Mouse (Mus musculus) heart, adult 2 months (tissue): Measurements from ENCODE around the gene Fam50b. TPM values are rescaled to one million over a fixed set of nuclear protein-coding genes. Genes with fewer than 3 reads are reported as not detected.

Experiments
- DNase-seq, 2 experiments: peaks; one replicate each; pipeline ENCODE4 v3.0.0; 2021
- H3K27ac ChIP-seq: fragments of 200-600 bp; 2 replicates; pipeline ENCODE4 v1.8.1; 2022
- H3K27me3 ChIP-seq: fragments of 200-500 bp; 2 replicates; pipeline ENCODE4 v1.6.1; 2012; ENCODE audit warnings: mild to moderate bottlenecking, low read length, inconsistent platforms, mixed read lengths; ENCODE audit not compliant: control insufficient read depth, insufficient read depth
- H3K36me3 ChIP-seq: fragments of 200-500 bp; 2 replicates; pipeline ENCODE4 v1.6.1; 2012; ENCODE audit warnings: low read length, inconsistent platforms; ENCODE audit not compliant: control insufficient read depth, insufficient read depth
- H3K4me1 ChIP-seq: fragments of 200-500 bp; 2 replicates; pipeline ENCODE4 v1.6.1; 2011; ENCODE audit warnings: low read length; ENCODE audit not compliant: control insufficient read depth, insufficient read depth
- H3K4me3 ChIP-seq: fragments of 200-600 bp; 2 replicates; pipeline ENCODE4 v1.8.1; 2022
- H3K79me2 ChIP-seq: fragments of 200-500 bp; replicated peaks from 2 replicates; pipeline ENCODE4 v1.6.1; 2012; ENCODE audit warnings: mild to moderate bottlenecking, inconsistent platforms, low read length, moderate library complexity, mixed read lengths; ENCODE audit not compliant: control insufficient read depth, insufficient read depth
- H3K9ac ChIP-seq: fragments of 200-500 bp; 2 replicates; pipeline ENCODE4 v1.6.1; 2012; ENCODE audit warnings: low read depth, mild to moderate bottlenecking, control low read depth, inconsistent platforms, low read length, mixed read lengths
- CTCF ChIP-seq: fragments of 200-600 bp; IDR thresholded peaks from 2 replicates; pipeline ENCODE4 v1.8.1; 2022; ENCODE audit warnings: antibody characterized with exemption, mild to moderate bottlenecking, moderate library complexity
- EP300 ChIP-seq: fragments of 200-500 bp; IDR thresholded peaks from 2 replicates; pipeline ENCODE4 v1.6.1; 2011; ENCODE audit warnings: low read depth, low read length, control low read depth; ENCODE audit not compliant: insufficient read depth
- POLR2A ChIP-seq: fragments of 200-500 bp; IDR thresholded peaks from 2 replicates; pipeline ENCODE4 v1.6.1; 2011; ENCODE audit warnings: mild to moderate bottlenecking, low read depth, low read length, control low read depth; ENCODE audit not compliant: insufficient read depth
- WGBS: fragments of 180-500 bp; shearing (Covaris S2); methylation state at CpG from one replicate; pipeline ENCODE4 v1.1.7; 2018; 5-methylcytosine and 5-hydroxymethylcytosine counted together
- intact Hi-C: fragments of 180-260 bp; cut with DNase I; formaldehyde crosslinking; loops from one replicate; pipeline ENCODE4 v1.15.1; 2025
- long read RNA-seq: library from polyadenylated mRNA; stranded (forward); transcript quantifications from one replicate; pipeline ENCODE4 v2.0.0, GENCODE M21; 2021
- polyA plus RNA-seq: library from polyadenylated mRNA; depleted of rRNA; stranded (reverse); fragments of >200 nt; gene quantifications from 2 replicates; pipeline ENCODE4 v1.2.3, GENCODE M21; 2012; rRNA removed
- total RNA-seq, 2 experiments: library from RNA; stranded (reverse); gene quantifications; 2 replicates each; pipeline ENCODE4 v1.2.3; 2021

Gene Fam50b
- not detected for total RNA-seq
- 0.18 TPM in 1 of 2 replicates, not detected in the other for polyA plus RNA-seq
- long read RNA-seq, result 0 reads

DNA sequence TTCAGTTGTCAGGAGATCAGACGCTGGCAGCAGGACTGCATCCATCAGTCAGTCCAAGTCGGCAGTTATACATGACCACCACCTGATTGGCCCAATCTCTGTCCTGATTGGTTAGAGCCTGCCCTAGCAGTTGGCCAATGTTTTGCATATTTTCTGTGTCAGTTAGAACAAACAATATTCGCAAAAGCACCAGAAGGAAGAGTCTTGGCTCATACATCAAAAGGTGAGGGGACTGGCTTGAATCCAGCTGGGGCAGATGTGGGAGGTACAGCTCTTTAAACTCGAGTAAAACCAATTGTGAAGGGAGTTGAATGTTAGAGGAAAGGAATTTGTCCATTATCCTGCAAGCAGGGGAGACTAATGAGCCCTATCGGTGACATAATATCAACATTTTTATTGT is at the start of gene Fam50b:
TSS of gene Fam50b (plus strand) at position 165 of the 400 bp plus-strand sequence.
- 30% methylated on average over 5 of the region's 5 CpGs for WGBS
- H3K4me1 ChIP-seq, result no peaks in the 10 kb centered on the region
- no peak within 1 kb of the TSS for H3K4me3 ChIP-seq
- H3K27ac ChIP-seq, result no peak within 1 kb of the TSS
- TF ChIP-seq CTCF, result no peak
- no peak for TF ChIP-seq EP300
- TF ChIP-seq POLR2A, result no peak
- no peak for DNase-seq
- no peaks in the 10 kb centered on the region for H3K79me2 ChIP-seq
- H3K9ac ChIP-seq, result no peak within 1 kb of the TSS
- H3K36me3 ChIP-seq, result no peaks in the 10 kb centered on the region
- intact Hi-C loops, result no loop called here
- no peaks in the 10 kb centered on the region for H3K27me3 ChIP-seq

DNA sequence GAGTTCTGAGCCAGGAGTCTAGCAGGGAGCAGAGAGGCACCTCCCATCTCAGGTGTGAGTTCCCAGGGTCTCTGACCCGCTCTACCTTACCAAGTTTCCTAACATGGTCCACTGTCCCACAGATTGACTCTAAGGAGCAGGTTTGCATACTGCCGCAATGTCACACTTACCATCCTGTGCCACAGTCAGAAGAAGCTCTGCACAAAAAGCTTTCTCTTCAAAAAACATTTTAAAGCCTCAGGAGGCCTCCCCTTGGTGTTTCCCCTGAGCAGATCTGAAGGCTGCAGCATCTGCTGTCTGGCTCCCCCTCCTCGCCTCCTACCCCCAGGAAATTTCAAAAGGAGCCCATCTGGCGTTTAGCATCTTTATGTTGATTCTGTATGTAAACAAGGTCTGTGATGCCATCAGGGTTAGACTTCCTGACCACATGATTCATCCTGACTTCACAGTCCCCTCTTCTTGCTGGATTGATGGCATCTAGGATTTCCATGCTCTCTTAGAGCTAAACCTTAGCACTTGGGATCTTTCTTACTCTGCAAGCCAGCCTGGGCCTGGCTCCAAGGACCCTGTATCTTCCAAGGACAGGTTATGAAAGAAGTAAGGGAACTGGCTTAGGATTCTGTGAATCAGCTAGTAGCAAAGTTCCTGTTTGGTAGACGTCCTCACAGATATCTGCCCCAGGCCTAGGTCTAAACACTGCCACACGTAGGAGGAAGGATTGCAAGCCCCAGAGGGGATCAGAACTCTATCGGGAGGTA is 49.5 kb upstream of the Fam50b start:
- no peaks in the 10 kb centered on the region for H3K27me3 ChIP-seq
- intact Hi-C loops, result loop anchor here (1.0 kb wide), 1 partner anchor 23 kb away; no protein-coding TSS in a partner anchor
- 91% methylated on average over 7 of the region's 7 CpGs for WGBS
- no peaks in the 10 kb centered on the region; the same call in 1 of the 2 replicates for H3K4me1 ChIP-seq
- no peaks in the 10 kb centered on the region for H3K36me3 ChIP-seq
- TF ChIP-seq EP300 (no peak), POLR2A (no peak), CTCF (no peak)
- no peak for DNase-seq
- H3K27ac ChIP-seq, result no peak overlapping the region
- H3K9ac ChIP-seq, result no peak overlapping the region
- no peaks in the 10 kb centered on the region for H3K79me2 ChIP-seq
- H3K4me3 ChIP-seq, result no peak overlapping the region

DNA sequence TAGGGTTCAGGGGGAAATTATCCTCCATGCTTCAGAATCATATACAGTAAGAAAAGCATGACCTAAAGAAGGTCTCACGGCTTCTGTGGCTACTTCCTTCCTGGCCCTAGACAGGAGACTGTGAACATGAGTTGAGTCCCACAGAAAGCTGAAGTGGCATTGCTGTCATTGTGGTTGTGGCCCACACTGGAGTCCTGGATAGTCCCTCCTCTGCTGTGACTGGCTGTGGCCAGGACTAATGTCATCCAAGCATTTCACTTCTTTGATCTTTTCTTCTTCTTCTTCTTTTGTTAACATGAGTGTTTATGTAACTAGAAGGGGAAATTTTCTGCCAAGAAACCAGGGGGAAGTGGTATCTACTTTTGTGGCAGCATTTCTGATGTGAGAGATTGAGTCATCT is 43.6 kb upstream of the Fam50b start:
- TF ChIP-seq POLR2A (no peak), EP300 (no peak), CTCF (no peak)
- Histone ChIP-seq H3K79me2 (no peaks in the 10 kb centered on the region), H3K27me3 (no peaks in the 10 kb centered on the region), H3K27ac (no peak overlapping the region), H3K9ac (no peak overlapping the region), H3K36me3 (no peaks in the 10 kb centered on the region), H3K4me1 (no peaks in the 10 kb centered on the region), H3K4me3 (no peak overlapping the region)
- DNase-seq, result no peak
- intact Hi-C loops, result no loop called here
- 52% methylated on average over 1 of the region's 1 CpGs for WGBS

DNA sequence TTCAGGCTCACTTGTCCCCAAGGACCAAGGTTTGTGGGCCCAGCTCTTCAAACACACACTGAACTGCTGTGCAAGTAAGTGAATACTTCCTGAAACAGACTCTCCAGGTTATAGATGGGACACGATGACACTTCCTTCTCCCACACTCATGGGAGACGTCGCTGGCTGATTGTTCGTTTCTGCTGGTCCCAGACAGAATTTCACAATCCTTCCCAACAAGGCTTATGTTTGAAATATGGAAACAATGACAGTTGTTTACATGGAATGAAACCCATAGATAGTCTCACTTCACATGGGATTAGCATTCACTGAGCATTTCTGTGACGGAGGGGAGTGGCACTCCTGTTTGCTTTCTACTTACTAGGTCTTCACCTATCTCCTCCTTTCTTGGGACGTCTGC is 41.5 kb upstream of the Fam50b start:
- H3K27me3 ChIP-seq, result no peaks in the 10 kb centered on the region
- no peaks in the 10 kb centered on the region for H3K36me3 ChIP-seq
- no peak overlapping the region for H3K9ac ChIP-seq
- TF ChIP-seq CTCF, result no peak
- no peak for TF ChIP-seq EP300
- TF ChIP-seq POLR2A, result no peak
- no peaks in the 10 kb centered on the region for H3K4me1 ChIP-seq
- intact Hi-C loops, result no loop called here
- no peak for DNase-seq
- no peak overlapping the region for H3K4me3 ChIP-seq
- WGBS, result 64% methylated on average over 6 of the region's 6 CpGs
- H3K79me2 ChIP-seq, result no peaks in the 10 kb centered on the region
- no peak overlapping the region for H3K27ac ChIP-seq

DNA sequence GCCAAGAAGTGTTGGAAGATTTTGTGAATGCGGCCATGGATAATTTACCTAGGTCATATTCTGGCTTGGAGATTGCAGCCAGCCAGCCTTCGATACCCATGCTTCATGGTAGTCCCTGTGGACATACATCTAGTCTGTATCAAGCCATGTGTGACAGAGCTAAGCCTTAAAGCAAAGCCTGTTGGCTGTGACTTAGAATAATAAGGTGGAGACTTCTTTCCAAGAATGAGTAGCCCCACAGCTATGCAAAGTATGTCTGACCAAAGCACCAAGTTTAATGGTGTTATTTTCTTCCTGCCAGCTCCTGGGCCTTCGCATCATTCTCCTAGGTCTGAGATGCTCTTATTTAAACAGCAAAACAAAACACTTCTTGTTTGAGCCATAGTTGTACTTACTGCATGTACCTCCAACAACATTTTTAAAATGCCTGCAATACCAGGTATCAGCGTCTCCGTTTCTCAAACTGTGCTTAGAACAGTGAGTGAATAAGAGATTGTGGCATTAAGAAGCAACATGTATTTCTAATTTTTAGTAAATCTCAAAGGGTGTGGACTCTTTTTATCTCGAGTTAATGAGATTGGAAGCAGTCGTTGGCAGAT is 37.8 kb upstream of the Fam50b start:
- TF ChIP-seq POLR2A (no peak), CTCF (no peak), EP300 (no peak)
- no peak overlapping the region for H3K27ac ChIP-seq
- no peak overlapping the region for H3K9ac ChIP-seq
- H3K36me3 ChIP-seq, result no peaks in the 10 kb centered on the region
- WGBS, result 74% methylated on average over 7 of the region's 7 CpGs
- H3K79me2 ChIP-seq, result no peaks in the 10 kb centered on the region
- no peaks in the 10 kb centered on the region for H3K4me1 ChIP-seq
- intact Hi-C loops, result no loop called here
- H3K4me3 ChIP-seq, result no peak overlapping the region
- DNase-seq, result no peak
- no peaks in the 10 kb centered on the region for H3K27me3 ChIP-seq

DNA sequence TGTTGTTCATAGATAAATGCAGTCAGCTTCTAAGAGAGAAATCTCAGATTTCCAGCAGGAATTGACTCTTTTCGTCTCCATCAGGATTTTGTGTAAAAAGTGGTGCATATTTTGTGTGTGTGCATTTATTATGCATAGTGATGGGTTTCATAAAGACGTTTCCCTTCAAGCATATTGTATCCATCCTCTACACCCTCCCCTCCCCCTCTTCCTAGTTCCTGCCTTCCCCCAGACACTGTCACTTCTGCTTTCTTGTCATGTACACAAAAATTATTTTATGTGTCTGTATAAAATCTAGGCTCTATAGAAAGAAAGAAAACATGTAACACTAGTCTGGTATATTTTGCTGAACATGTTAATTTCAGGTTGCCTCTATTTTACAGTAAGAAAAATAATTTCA is 34.6 kb upstream of the Fam50b start:
- Histone ChIP-seq H3K4me3 (no peak overlapping the region), H3K9ac (no peak overlapping the region), H3K79me2 (no peaks in the 10 kb centered on the region), H3K27ac (no peak overlapping the region), H3K27me3 (no peaks in the 10 kb centered on the region), H3K36me3 (no peaks in the 10 kb centered on the region), H3K4me1 (no peaks in the 10 kb centered on the region)
- TF ChIP-seq CTCF (no peak), EP300 (no peak), POLR2A (no peak)
- intact Hi-C loops, result no loop called here
- DNase-seq, result no peak
- 61% methylated on average over 2 of the region's 2 CpGs for WGBS
